Mouse (Mus musculus): ENCODE results near the gene Itgb2. TPM values are rescaled to one million over a fixed set of nuclear protein-coding genes. Genes with fewer than 3 reads are reported as not detected.

The Itgb2 gene
- polyA plus RNA-seq, 1 experiment, result 69.1 TPM

DNA sequence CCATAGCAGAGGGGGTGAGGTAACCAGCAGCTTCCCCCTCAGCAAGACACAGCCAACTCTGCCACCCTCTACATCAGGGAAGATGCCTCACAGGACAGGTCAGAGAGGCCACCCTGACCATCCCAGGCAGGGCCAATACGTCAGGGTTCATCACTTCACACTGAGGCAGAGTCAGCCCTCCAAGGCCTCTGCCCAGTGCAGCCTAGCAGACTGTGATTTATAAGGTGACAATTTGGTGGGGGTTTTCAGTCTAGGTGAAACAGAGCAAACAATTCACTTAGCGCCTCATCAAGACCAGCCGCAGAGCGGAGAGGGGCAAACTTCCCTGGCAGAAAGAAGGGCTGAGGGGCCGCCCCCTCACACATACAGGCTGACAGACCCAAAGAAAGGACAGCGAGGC is 31.8 kb upstream of the Itgb2 start:
- no peak overlapping the region for H3K4me3 ChIP-seq (replicated peaks; ENCODE audit: control insufficient read depth, low read depth, low read length)
- H3K4me1 ChIP-seq (ENCODE audit: control insufficient read depth, insufficient read depth, low read length), result no peaks in the 10 kb centered on the region; the same call in 1 of the 2 replicates
- TF ChIP-seq POLR2A (IDR thresholded peaks at IDR 0.05; ENCODE audit: borderline replicate concordance, control insufficient read depth, low read depth, low read length), result no peak
- TF ChIP-seq CTCF (IDR thresholded peaks at IDR 0.05; ENCODE audit: control insufficient read depth, insufficient read depth, low read length), result no peak
- WGBS, result 93% methylated on average over 6 of the region's 6 CpGs
- H3K27ac ChIP-seq (ENCODE audit: control insufficient read depth, insufficient read depth, low read depth, low read length, poor library complexity), result no peak overlapping the region

DNA sequence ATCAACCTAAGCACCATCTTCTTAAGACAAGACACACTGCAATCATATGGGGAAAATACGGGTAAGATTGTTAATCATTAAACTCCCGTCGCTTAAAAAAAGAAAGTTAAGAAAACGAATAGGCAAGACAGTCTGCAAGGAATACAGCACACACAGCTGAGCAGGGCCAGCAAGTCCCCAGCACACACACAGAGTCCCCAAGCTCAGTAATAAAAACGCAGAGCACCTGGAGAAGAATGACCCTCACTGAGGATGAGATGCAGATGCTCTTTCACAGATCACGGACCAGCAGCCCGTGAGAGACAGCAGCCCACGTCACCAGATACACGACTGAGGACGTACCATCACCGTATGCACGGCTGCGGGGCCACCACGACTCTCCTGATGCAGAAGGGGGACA is 29.4 kb upstream of the Itgb2 start:
- TF ChIP-seq CTCF (IDR thresholded peaks at IDR 0.05; ENCODE audit: control insufficient read depth, insufficient read depth, low read length) (no peak), POLR2A (IDR thresholded peaks at IDR 0.05; ENCODE audit: borderline replicate concordance, control insufficient read depth, low read depth, low read length) (no peak)
- no peak overlapping the region for H3K27ac ChIP-seq (ENCODE audit: control insufficient read depth, insufficient read depth, low read depth, low read length, poor library complexity)
- no peak overlapping the region for H3K4me3 ChIP-seq (replicated peaks; ENCODE audit: control insufficient read depth, low read depth, low read length)
- 90% methylated on average over 14 of the region's 14 CpGs for WGBS
- no peaks in the 10 kb centered on the region; the same call in 1 of the 2 replicates for H3K4me1 ChIP-seq (ENCODE audit: control insufficient read depth, insufficient read depth, low read length)

DNA sequence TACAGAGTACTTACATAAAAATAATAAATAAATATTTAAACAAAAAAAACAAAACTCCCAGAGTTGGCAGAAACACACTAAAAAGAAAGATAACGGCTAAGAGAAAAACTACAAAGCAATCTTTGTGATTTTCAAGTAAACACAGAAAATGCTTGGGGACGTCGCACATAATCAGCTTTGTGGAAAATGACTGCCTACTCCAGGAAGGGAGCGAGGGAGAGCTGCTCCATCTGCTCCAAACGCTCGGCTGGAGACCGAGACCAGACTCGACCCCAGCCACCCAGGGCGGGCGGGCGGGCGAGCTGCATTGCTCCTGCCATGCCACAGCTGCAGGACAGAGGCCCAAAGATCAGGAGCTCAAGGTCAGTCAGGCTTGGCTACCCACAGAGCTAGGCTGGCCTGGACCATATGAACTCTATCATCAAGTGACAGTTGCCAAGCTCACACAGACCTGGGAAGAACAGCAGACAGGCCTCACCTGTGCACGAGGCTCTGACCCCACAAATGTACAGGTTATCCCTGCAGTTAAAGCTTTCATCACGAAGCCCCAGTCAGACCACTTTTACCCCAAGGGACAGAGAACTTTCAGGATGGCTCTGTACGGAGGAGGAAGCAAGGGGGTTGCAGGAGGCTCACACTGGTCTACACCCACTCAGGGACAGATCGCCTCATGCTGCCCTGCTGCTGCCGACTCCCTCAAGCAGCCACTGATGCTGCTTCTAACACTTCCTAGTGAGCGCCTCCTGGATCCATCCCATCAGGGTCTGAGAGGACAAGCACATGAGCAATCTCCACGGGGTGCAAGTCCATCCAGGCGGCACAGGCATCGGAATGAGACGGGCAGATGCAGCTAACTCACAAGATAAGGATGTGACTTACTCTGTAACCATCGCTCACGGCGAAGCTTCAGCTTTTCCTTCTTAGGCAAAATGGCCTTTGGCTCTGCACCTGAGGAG is 26.8 kb upstream of the Itgb2 start:
- TF ChIP-seq POLR2A (IDR thresholded peaks at IDR 0.05; ENCODE audit: borderline replicate concordance, control insufficient read depth, low read depth, low read length) (no peak), CTCF (IDR thresholded peaks at IDR 0.05; ENCODE audit: control insufficient read depth, insufficient read depth, low read length) (no peak)
- no peaks in the 10 kb centered on the region; the same call in 1 of the 2 replicates for H3K4me1 ChIP-seq (ENCODE audit: control insufficient read depth, insufficient read depth, low read length)
- H3K4me3 ChIP-seq (replicated peaks; ENCODE audit: control insufficient read depth, low read depth, low read length), result no peak overlapping the region
- H3K27ac ChIP-seq (ENCODE audit: control insufficient read depth, insufficient read depth, low read depth, low read length, poor library complexity), result no peak overlapping the region
- WGBS, result 93% methylated on average over 25 of the region's 25 CpGs

DNA sequence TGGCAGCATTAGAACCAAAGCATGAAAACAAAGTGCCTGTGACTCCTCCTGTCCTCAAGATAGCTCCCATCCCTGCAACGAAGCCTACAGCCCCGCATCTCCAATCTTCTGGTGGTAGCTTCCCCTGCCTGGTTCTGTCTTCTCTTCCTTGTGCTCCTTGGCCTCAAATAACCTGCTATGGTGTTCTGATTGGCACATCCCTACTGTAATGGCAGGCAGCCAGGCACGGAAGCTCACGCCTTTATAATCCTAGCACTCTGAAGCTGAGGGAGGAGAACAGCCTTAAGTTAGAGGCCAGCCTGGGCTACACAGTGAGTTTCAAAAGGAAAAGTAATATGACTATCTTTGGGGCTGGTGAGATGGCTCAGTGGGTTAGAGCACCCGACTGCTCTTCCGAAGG is 25.9 kb upstream of the Itgb2 start:
- no peaks in the 10 kb centered on the region; the same call in 1 of the 2 replicates for H3K4me1 ChIP-seq (ENCODE audit: control insufficient read depth, insufficient read depth, low read length)
- H3K27ac ChIP-seq (ENCODE audit: control insufficient read depth, insufficient read depth, low read depth, low read length, poor library complexity), result no peak overlapping the region
- TF ChIP-seq POLR2A (IDR thresholded peaks at IDR 0.05; ENCODE audit: borderline replicate concordance, control insufficient read depth, low read depth, low read length), result no peak
- TF ChIP-seq CTCF (IDR thresholded peaks at IDR 0.05; ENCODE audit: control insufficient read depth, insufficient read depth, low read length), result no peak
- whole genome bisulfite sequencing, result 90% methylated on average over 6 of the region's 6 CpGs
- H3K4me3 ChIP-seq (replicated peaks; ENCODE audit: control insufficient read depth, low read depth, low read length), result no peak overlapping the region

DNA sequence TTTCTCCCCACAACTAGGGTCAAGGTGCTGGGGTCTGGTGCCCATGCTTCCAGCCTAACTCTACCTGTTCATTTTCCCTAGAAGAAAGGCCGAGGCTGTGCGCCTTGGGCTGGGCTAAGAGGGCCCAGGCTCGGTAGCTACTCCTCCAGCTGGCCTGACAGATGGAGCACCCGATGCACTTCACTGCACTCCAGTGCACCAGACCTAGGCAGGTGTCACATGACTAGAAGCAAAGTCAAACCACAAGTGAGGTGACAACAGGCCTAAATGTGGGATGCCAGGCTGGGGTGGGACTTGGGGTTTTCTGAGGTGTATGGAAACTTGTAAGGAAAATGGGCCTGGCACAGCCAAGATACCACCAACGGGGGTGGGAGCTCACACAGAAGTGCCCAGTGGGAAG is 23.5 kb upstream of the Itgb2 start:
- TF ChIP-seq CTCF (IDR thresholded peaks at IDR 0.05; ENCODE audit: control insufficient read depth, insufficient read depth, low read length) (no peak), POLR2A (IDR thresholded peaks at IDR 0.05; ENCODE audit: borderline replicate concordance, control insufficient read depth, low read depth, low read length) (no peak)
- no peaks in the 10 kb centered on the region; the same call in 1 of the 2 replicates for H3K4me1 ChIP-seq (ENCODE audit: control insufficient read depth, insufficient read depth, low read length)
- no peak overlapping the region for H3K4me3 ChIP-seq (replicated peaks; ENCODE audit: control insufficient read depth, low read depth, low read length)
- WGBS, result 71% methylated on average over 5 of the region's 5 CpGs
- no peak overlapping the region for H3K27ac ChIP-seq (ENCODE audit: control insufficient read depth, insufficient read depth, low read depth, low read length, poor library complexity)

DNA sequence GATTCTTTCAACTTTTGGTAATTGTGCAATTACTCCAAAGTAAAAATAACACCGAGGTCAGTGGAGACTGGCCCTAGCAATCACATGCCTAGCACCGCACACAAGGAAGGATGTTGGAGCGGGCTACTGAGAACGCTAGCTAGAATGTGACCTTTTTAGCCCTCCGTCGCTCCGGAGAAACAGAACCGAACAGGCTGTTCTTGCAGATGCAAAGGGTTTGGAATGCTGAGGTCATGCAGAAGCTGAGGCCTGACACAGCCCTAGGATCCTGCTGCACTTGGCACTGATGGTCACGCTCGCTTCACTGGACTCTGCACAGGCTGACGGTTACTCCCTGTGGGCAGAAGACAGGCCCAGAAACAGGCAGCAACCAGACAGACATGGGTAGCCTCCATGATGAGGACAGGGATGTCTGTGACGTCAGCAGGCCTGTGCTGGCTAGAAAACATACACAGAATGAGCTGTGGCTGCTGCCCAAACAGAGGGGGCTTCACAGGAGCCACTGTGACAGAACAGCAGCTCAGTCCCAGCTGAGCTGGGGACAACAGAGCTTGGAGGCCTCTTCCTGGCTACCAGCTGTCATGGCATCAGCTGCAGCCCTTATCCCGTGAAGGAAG is 23.0 kb upstream of the Itgb2 start:
- 76% methylated on average over 13 of the region's 13 CpGs for WGBS
- H3K27ac ChIP-seq (ENCODE audit: control insufficient read depth, insufficient read depth, low read depth, low read length, poor library complexity), result peak overlapping the region; percentile 15; the same call in 1 of the 2 replicates
- no peak overlapping the region for H3K4me3 ChIP-seq (replicated peaks; ENCODE audit: control insufficient read depth, low read depth, low read length)
- TF ChIP-seq POLR2A (IDR thresholded peaks at IDR 0.05; ENCODE audit: borderline replicate concordance, control insufficient read depth, low read depth, low read length) (no peak), CTCF (IDR thresholded peaks at IDR 0.05; ENCODE audit: control insufficient read depth, insufficient read depth, low read length) (no peak)
- no peaks in the 10 kb centered on the region; the same call in 1 of the 2 replicates for H3K4me1 ChIP-seq (ENCODE audit: control insufficient read depth, insufficient read depth, low read length)

DNA sequence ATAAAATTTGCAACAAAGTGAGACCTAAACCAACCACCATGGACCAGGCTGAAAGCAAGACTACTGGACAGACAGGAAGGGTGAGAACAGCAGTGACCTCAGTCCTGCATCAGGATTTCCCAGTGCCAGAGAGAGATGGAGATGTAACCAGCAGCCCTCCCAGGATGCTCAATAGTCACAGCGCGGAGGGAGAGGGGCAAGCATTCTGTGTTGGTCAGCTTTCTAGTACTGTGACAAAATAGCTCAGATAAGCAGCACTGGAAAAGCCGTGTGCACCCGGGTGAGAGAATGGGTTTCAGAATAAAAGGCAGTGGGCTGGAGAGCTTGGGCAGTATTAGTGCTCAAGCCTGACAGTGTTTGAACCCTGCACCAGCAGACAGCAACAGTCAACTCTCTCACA is 22.3 kb upstream of the Itgb2 start:
- 90% methylated on average over 4 of the region's 4 CpGs for WGBS
- no peak for TF ChIP-seq CTCF (IDR thresholded peaks at IDR 0.05; ENCODE audit: control insufficient read depth, insufficient read depth, low read length)
- no peak for TF ChIP-seq POLR2A (IDR thresholded peaks at IDR 0.05; ENCODE audit: borderline replicate concordance, control insufficient read depth, low read depth, low read length)
- H3K4me1 ChIP-seq (ENCODE audit: control insufficient read depth, insufficient read depth, low read length), result no peaks in the 10 kb centered on the region; the same call in 1 of the 2 replicates
- H3K27ac ChIP-seq (ENCODE audit: control insufficient read depth, insufficient read depth, low read depth, low read length, poor library complexity), result no peak overlapping the region
- no peak overlapping the region for H3K4me3 ChIP-seq (replicated peaks; ENCODE audit: control insufficient read depth, low read depth, low read length)

DNA sequence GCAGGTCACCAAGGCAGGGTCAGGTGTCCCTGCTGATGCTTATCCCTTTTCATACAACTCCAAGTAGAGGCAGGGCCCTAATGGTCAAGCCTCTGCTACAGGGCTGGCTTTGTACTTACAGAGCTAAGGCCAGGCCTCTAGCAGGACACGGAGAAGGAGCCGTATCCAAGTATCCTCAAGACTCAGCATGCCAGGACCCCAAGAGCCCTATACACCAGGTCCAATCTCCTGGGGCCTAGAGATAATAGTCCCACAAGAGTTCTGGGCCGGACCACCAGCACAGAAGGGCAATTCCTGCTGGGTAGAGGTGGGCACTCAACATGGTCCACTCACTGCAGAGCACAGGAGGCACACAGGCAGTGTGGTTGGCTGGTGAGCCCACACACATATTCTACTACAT is 21.3 kb upstream of the Itgb2 start:
- no peaks in the 10 kb centered on the region; the same call in 1 of the 2 replicates for H3K4me1 ChIP-seq (ENCODE audit: control insufficient read depth, insufficient read depth, low read length)
- 93% methylated on average over 3 of the region's 3 CpGs for WGBS
- H3K27ac ChIP-seq (ENCODE audit: control insufficient read depth, insufficient read depth, low read depth, low read length, poor library complexity), result no peak overlapping the region
- H3K4me3 ChIP-seq (replicated peaks; ENCODE audit: control insufficient read depth, low read depth, low read length), result no peak overlapping the region
- TF ChIP-seq POLR2A (IDR thresholded peaks at IDR 0.05; ENCODE audit: borderline replicate concordance, control insufficient read depth, low read depth, low read length), result no peak
- no peak for TF ChIP-seq CTCF (IDR thresholded peaks at IDR 0.05; ENCODE audit: control insufficient read depth, insufficient read depth, low read length)

Data from bone marrow, adult 2 months (tissue).